Mouse (Mus musculus) brain, embryonic 14.5 days (tissue): ENCODE results near the gene Mrnip.

Experiments
- CTCF ChIP-seq: fragments of 200-500 bp; IDR thresholded peaks from 2 replicates; pipeline ENCODE4 v1.5.1; 2012; ENCODE audit warnings: inconsistent platforms, mild to moderate bottlenecking, moderate library complexity, borderline replicate concordance; ENCODE audit not compliant: insufficient read depth, insufficient read length; ENCODE audit errors: extremely low read depth
- POLR2A ChIP-seq: fragments of 200-500 bp; IDR thresholded peaks from 2 replicates; pipeline ENCODE4 v1.6.1; 2012; ENCODE audit warnings: mild to moderate bottlenecking, inconsistent platforms, borderline replicate concordance; ENCODE audit not compliant: poor library complexity, insufficient read depth, insufficient read length, severe bottlenecking; ENCODE audit errors: extremely low read depth

GRCm38 (mm10) chr11:50176351-50176750, 2.1 kb downstream of the Mrnip start:
- TF ChIP-seq CTCF (no peak), POLR2A (no peak)
